In genomic region chr13:62887712-62888441, GRCm38 (mm10) we compare ENCODE assay signal across 8 mouse cellular contexts. TPM values are rescaled to one million over a fixed set of nuclear protein-coding genes. Genes with fewer than 3 reads are reported as not detected.
DNase-seq lines count a peak whose midpoint lies in the region; ATAC-seq and TF ChIP-seq lines count a peak whose summit lies in the region.

Fbp1 (minus strand) TSS chr13:62888282.

- peaks cover 6% of the 10 kb centered on the region; the same call in 1 of the 2 replicates for H3K4me1 ChIP-seq in heart, embryonic 12.5 days (replicated peaks)
- H3K4me1 ChIP-seq in intestine, embryonic 16.5 days (ENCODE audit: control insufficient read depth, insufficient read depth, low read length), result 0 out of 2 replicates have a peak, but pooled peaks cover 5% of the 10 kb centered on the region
- H3K4me1 ChIP-seq in lung, embryonic 16.5 days (replicated peaks; ENCODE audit: control insufficient read depth, insufficient read depth, low read length), result peaks cover 2% of the 10 kb centered on the region; the same call in 1 of the 2 replicates
- H3K4me1 ChIP-seq in stomach, postnatal 0 days (replicated peaks; ENCODE audit: control insufficient read depth, insufficient read depth), result 0 out of 2 replicates have a peak, but pooled peaks cover 2% of the 10 kb centered on the region

- H3K9me3 ChIP-seq in heart, embryonic 12.5 days (replicated peaks), result 0 out of 2 replicates have a peak, but pooled peaks cover 4% of the 10 kb centered on the region
- no peaks in the 10 kb centered on the region for H3K9me3 ChIP-seq in intestine, embryonic 16.5 days (ENCODE audit: control insufficient read depth, low read length)
- no peaks in the 10 kb centered on the region for H3K9me3 ChIP-seq in lung, embryonic 16.5 days (ENCODE audit: control insufficient read depth, low read length)
- H3K9me3 ChIP-seq in stomach, postnatal 0 days (ENCODE audit: control insufficient read depth, low read length), result no peaks in the 10 kb centered on the region

- DNase-seq in heart, adult 8-10 months (ENCODE audit: low spot score), result no peak
- DNase-seq in stomach, postnatal 0 days (ENCODE audit: low spot score), result peak; percentile 37
- no peak for DNase-seq in spleen, adult 12 weeks (ENCODE audit: low spot score)
- DNase-seq in layer of hippocampus, adult 8-10 months (ENCODE audit: low spot score in 2 of 2), result no peak

- ATAC-seq in heart, embryonic 12.5 days (ENCODE audit: insufficient number of reproducible peaks, low FRiP score), result no peak
- ATAC-seq in common myeloid progenitor, adult 5-6 weeks (replicated peaks; ENCODE audit: low read depth, poor library complexity, severe bottlenecking), result peak; percentile 85
- ATAC-seq in intestine, embryonic 16.5 days, result peak; percentile 91
- peak; percentile 29 for ATAC-seq in lung, embryonic 16.5 days (ENCODE audit: low read depth)
- ATAC-seq in stomach, postnatal 0 days (ENCODE audit: low FRiP score, low TSS enrichment), result peak; percentile 74

- peak within 1 kb of the TSS; percentile 32 for H3K4me3 ChIP-seq in heart, embryonic 12.5 days
- H3K4me3 ChIP-seq in intestine, embryonic 16.5 days (ENCODE audit: low read length), result peak within 1 kb of the TSS; percentile 37
- H3K4me3 ChIP-seq in lung, embryonic 16.5 days (ENCODE audit: low read length), result peak within 1 kb of the TSS; percentile 33
- peak within 1 kb of the TSS; percentile 23 for H3K4me3 ChIP-seq in stomach, postnatal 0 days (ENCODE audit: low read depth, low read length)

- no peak for TF ChIP-seq EP300 in stomach, postnatal 0 days (optimal IDR thresholded peaks at IDR 0.05)

- no peak within 1 kb of the TSS for H3K27ac ChIP-seq in heart, embryonic 12.5 days (ENCODE audit: poor library complexity, severe bottlenecking)
- no peak within 1 kb of the TSS for H3K27ac ChIP-seq in intestine, embryonic 16.5 days (ENCODE audit: low read length)
- no peak within 1 kb of the TSS for H3K27ac ChIP-seq in lung, embryonic 16.5 days (ENCODE audit: low read length)
- no peak within 1 kb of the TSS for H3K27ac ChIP-seq in stomach, postnatal 0 days (replicated peaks)

- H3K4me2 ChIP-seq in heart, embryonic 12.5 days, result peak within 1 kb of the TSS; percentile 61
- H3K4me2 ChIP-seq in intestine, embryonic 16.5 days (ENCODE audit: low read depth, low read length), result peak within 1 kb of the TSS; percentile 52
- peak within 1 kb of the TSS; percentile 53 for H3K4me2 ChIP-seq in lung, embryonic 16.5 days (ENCODE audit: low read depth, low read length)
- peak within 1 kb of the TSS; percentile 42 for H3K4me2 ChIP-seq in stomach, postnatal 0 days (replicated peaks; ENCODE audit: low read depth)

- H3K36me3 ChIP-seq in heart, embryonic 12.5 days, result no peaks in the 10 kb centered on the region
- no peaks in the 10 kb centered on the region for H3K36me3 ChIP-seq in intestine, embryonic 16.5 days (ENCODE audit: control insufficient read depth, insufficient read depth, low read length)
- no peaks in the 10 kb centered on the region for H3K36me3 ChIP-seq in lung, embryonic 16.5 days (ENCODE audit: control insufficient read depth, insufficient read depth, low read length)
- H3K36me3 ChIP-seq in stomach, postnatal 0 days (ENCODE audit: control insufficient read depth, insufficient read depth, low read length), result no peaks in the 10 kb centered on the region

- 4% methylated on average over 29 of the region's 29 CpGs for WGBS in heart, embryonic 12.5 days
- WGBS in intestine, embryonic 16.5 days, result 4% methylated on average over 29 of the region's 29 CpGs
- 5% methylated on average over 29 of the region's 29 CpGs for WGBS in lung, embryonic 16.5 days
- 11% methylated on average over 29 of the region's 29 CpGs for WGBS in stomach, postnatal 0 days

- TF ChIP-seq CTCF in stomach, postnatal 0 days (IDR thresholded peaks at IDR 0.05; ENCODE audit: low read depth), result no peak

- H3K27me3 ChIP-seq in heart, embryonic 12.5 days (replicated peaks), result peaks cover 54% of the 10 kb centered on the region
- H3K27me3 ChIP-seq in intestine, embryonic 16.5 days (replicated peaks; ENCODE audit: control insufficient read depth, insufficient read depth, low read length), result 0 out of 2 replicates have a peak, but pooled peaks cover 2% of the 10 kb centered on the region
- peaks cover 9% of the 10 kb centered on the region; the same call in 1 of the 2 replicates for H3K27me3 ChIP-seq in lung, embryonic 16.5 days (ENCODE audit: control insufficient read depth, insufficient read depth, low read depth, low read length)
- H3K27me3 ChIP-seq in stomach, postnatal 0 days (ENCODE audit: control insufficient read depth, insufficient read depth, low read length), result no peaks in the 10 kb centered on the region

- H3K9ac ChIP-seq in heart, embryonic 12.5 days, result no peak within 1 kb of the TSS
- peak within 1 kb of the TSS; percentile 51 for H3K9ac ChIP-seq in intestine, embryonic 16.5 days (ENCODE audit: low read depth, low read length)
- no peak within 1 kb of the TSS for H3K9ac ChIP-seq in lung, embryonic 16.5 days (ENCODE audit: low read length)
- H3K9ac ChIP-seq in stomach, postnatal 0 days (ENCODE audit: low read length), result 0 out of 2 replicates have a peak within 1 kb of the TSS, but pooled peaks have one; percentile 13

RNA-seq across cellular contexts. Expression of gene Fbp1, which starts in this region (rescaled TPM):
- polyA plus RNA-seq in heart, embryonic 12.5 days (2016; fragmentation: Nextera tagmentation; extraction: Ambion mirVana), result 0.22 TPM in 1 of 2 replicates, not detected in the other
- total RNA-seq in heart, adult 8-10 months (2022), result not detected
- 5.6 and 6.7 TPM in 2 replicates for total RNA-seq in common myeloid progenitor, adult 5-6 weeks (2017)
- 6.3 and 12.4 TPM in 2 replicates for polyA plus RNA-seq in intestine, embryonic 16.5 days (2015; fragmentation: Nextera tagmentation; extraction: Ambion mirVana)
- polyA plus RNA-seq in lung, embryonic 16.5 days (2015; fragmentation: Nextera tagmentation; extraction: Ambion mirVana), result 2.1 and 3.6 TPM in 2 replicates
- 3.8 and 5.8 TPM in 2 replicates for polyA plus RNA-seq in stomach, postnatal 0 days (2015; fragmentation: Nextera tagmentation; extraction: Ambion mirVana)
- total RNA-seq in layer of hippocampus, adult 8-10 months (2022), result under 1 TPM in 1 of 4 experiments, not detected in 3; 0.27 TPM

Comparison
In these comparisons a context has a peak if more than half of its experiments do, and no peak if none do; other contexts are left out.
1. H3K9ac ChIP-seq: peak in intestine, embryonic 16.5 days (single experiment) and stomach, postnatal 0 days (single experiment); none in heart, embryonic 12.5 days (single experiment) and lung, embryonic 16.5 days (single experiment).
2. Peak in every context shown above with its lines, with median percentiles within 50 percentile points of each other: H3K4me2 ChIP-seq and H3K4me3 ChIP-seq.